Mouse (Mus musculus): ENCODE measurements around the gene Klhl29. TPM values are rescaled to one million over a fixed set of nuclear protein-coding genes. Genes with fewer than 3 reads are reported as not detected.

The Klhl29 gene
- total RNA-seq, 1 experiment, result 0.22 TPM

- TF ChIP-seq ZNF384 (IDR thresholded peaks at IDR 0.05; ENCODE audit: low read depth, low read length), result no peak
- Histone ChIP-seq H3K9me3 (ENCODE audit: control insufficient read depth, insufficient read depth, low read depth, low read length) (no peaks in the 10 kb centered on the region), H3K4me1 (ENCODE audit: control insufficient read depth in 2 of 2, insufficient read depth in 2 of 2, low read length in 2 of 2, poor library complexity in 1 of 2) (no peaks in the 10 kb centered on the region), H3K36me3 (ENCODE audit: control insufficient read depth, insufficient read depth, low read length, poor library complexity, severe bottlenecking) (no peaks in the 10 kb centered on the region), H3K9ac (ENCODE audit: insufficient read depth, low read depth, low read length, poor library complexity, severe bottlenecking) (no peak overlapping the region), H3K4me3 (ENCODE audit: insufficient read depth in 1 of 2, low read depth in 1 of 2, low read length in 2 of 2, poor library complexity in 1 of 2, severe bottlenecking in 1 of 2) (no peak overlapping the region), H3K27ac (ENCODE audit: insufficient read depth, low read depth, low read length, poor library complexity, severe bottlenecking) (no peak overlapping the region)
- in situ Hi-C loops (cut with MboI; ENCODE audit: low sequenced_read_pairs in 2 of 2, unreplicated experiment in 2 of 2), result no loop called here
- DNase-seq (ENCODE audit: low read depth, low spot score), result no peak
Measured at GRCm38 (mm10) chr12:5254246-5254982, 121.1 kb downstream of the Klhl29 start.

DNA sequence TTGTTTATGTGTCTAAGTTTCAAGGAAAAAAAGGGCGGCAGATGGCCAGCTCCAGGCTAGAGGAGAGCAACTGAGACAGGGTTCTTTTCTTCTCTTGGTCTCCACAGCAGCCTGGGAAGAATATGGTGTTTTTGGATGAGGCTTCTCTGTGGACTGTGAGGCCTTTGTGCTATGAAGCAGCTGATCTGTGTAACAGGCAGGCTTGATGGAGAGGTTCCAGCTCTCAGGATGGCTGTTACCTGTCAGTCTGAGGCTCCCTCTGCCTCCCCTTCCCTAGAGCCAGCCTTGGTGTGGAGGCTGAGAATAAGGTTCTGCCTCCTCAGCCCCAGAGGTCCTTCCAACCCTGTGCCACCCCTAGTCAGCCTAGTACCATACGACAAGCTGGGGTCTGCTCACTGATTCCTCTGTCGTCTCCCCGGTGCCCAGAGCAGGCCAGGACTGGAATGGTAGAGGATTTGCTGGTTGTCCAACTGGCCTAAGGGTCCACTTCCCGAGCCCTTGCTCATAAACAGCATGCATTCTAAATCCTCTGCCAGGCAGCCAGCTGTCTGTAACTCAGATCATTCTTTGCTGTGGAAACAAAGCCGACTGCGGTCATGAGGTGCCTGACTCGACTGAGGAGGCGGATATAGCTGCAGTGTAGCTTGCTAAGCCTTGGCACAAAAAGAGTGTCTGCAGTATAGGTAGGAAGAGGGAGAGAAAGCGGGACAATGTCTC is 122.0 kb downstream of the Klhl29 start:
- Histone ChIP-seq H3K27ac (ENCODE audit: insufficient read depth, low read depth, low read length, poor library complexity, severe bottlenecking) (no peak overlapping the region), H3K9ac (ENCODE audit: insufficient read depth, low read depth, low read length, poor library complexity, severe bottlenecking) (no peak overlapping the region), H3K9me3 (ENCODE audit: control insufficient read depth, insufficient read depth, low read depth, low read length) (no peaks in the 10 kb centered on the region), H3K4me1 (ENCODE audit: control insufficient read depth in 2 of 2, insufficient read depth in 2 of 2, low read length in 2 of 2, poor library complexity in 1 of 2) (no peaks in the 10 kb centered on the region), H3K4me3 (ENCODE audit: insufficient read depth in 1 of 2, low read depth in 1 of 2, low read length in 2 of 2, poor library complexity in 1 of 2, severe bottlenecking in 1 of 2) (no peak overlapping the region), H3K36me3 (ENCODE audit: control insufficient read depth, insufficient read depth, low read length, poor library complexity, severe bottlenecking) (no peaks in the 10 kb centered on the region)
- TF ChIP-seq CHD2 (IDR thresholded peaks at IDR 0.05; ENCODE audit: low read depth, low read length) (no peak), ZNF384 (IDR thresholded peaks at IDR 0.05; ENCODE audit: low read depth, low read length) (no peak), MAFK (IDR thresholded peaks at IDR 0.05; ENCODE audit: insufficient read depth, low read depth, low read length) (no peak), ZC3H11A (IDR thresholded peaks at IDR 0.05; ENCODE audit: borderline replicate concordance, low read depth, low read length) (no peak), HCFC1 (IDR thresholded peaks at IDR 0.05; ENCODE audit: borderline replicate concordance, insufficient read depth, low read length) (no peak)
- in situ Hi-C loops (cut with MboI; ENCODE audit: low sequenced_read_pairs in 2 of 2, unreplicated experiment in 2 of 2), result no loop called here
- DNase-seq (ENCODE audit: low read depth, low spot score), result no peak

DNA sequence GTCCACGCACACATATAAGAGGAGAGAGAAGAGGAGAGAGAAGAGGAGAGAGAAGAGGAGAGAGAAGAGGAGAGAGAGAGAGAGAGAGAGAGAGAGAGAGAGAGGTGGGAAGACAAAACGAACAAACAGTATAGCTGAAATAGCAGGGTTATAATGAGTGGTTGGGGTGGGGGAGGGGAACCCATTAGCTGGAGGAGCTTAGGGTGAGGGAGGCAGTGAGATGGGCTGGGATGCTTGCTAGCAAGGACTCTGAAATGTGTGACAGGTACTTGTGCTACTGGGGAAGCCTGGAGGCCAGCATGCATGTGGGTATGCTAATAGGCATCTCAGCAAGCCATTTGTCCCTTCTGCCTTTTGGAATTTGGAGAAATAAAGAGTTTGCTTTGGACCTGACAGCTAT is 122.9 kb downstream of the Klhl29 start:
- H3K4me3 ChIP-seq (ENCODE audit: insufficient read depth in 1 of 2, low read depth in 1 of 2, low read length in 2 of 2, poor library complexity in 1 of 2, severe bottlenecking in 1 of 2), result no peak overlapping the region
- H3K9me3 ChIP-seq (ENCODE audit: control insufficient read depth, insufficient read depth, low read depth, low read length), result no peaks in the 10 kb centered on the region
- H3K4me1 ChIP-seq (ENCODE audit: control insufficient read depth in 2 of 2, insufficient read depth in 2 of 2, low read length in 2 of 2, poor library complexity in 1 of 2), result no peaks in the 10 kb centered on the region
- no peak overlapping the region for H3K9ac ChIP-seq (ENCODE audit: insufficient read depth, low read depth, low read length, poor library complexity, severe bottlenecking)
- no peak overlapping the region for H3K27ac ChIP-seq (ENCODE audit: insufficient read depth, low read depth, low read length, poor library complexity, severe bottlenecking)
- no peaks in the 10 kb centered on the region for H3K36me3 ChIP-seq (ENCODE audit: control insufficient read depth, insufficient read depth, low read length, poor library complexity, severe bottlenecking)
- TF ChIP-seq ZC3H11A (IDR thresholded peaks at IDR 0.05; ENCODE audit: borderline replicate concordance, low read depth, low read length) (no peak), MAFK (IDR thresholded peaks at IDR 0.05; ENCODE audit: insufficient read depth, low read depth, low read length) (no peak), HCFC1 (IDR thresholded peaks at IDR 0.05; ENCODE audit: borderline replicate concordance, insufficient read depth, low read length) (no peak), ZNF384 (IDR thresholded peaks at IDR 0.05; ENCODE audit: low read depth, low read length) (no peak), CHD2 (IDR thresholded peaks at IDR 0.05; ENCODE audit: low read depth, low read length) (no peak)
- in situ Hi-C loops (cut with MboI; ENCODE audit: low sequenced_read_pairs in 2 of 2, unreplicated experiment in 2 of 2), result no loop called here
- DNase-seq (ENCODE audit: low read depth, low spot score), result no peak

DNA sequence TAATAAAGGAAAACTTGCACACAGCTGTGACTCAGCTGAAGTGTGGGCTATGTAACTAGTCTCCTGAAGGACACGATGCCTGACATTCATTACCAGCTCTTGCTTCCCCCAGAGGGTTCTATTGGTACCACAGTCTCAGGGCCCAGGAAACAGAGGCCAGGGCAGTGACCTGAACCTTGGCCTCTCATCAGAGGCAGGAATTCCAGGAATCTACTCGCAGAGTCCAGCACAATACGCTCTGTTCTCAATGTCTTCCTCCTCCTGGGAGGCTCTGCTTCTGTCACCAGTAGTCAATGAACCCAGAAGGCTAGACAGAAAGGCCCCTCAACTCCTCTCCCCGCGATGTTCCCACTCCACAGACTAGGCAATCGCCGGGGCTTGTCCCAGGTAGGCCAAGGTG is 125.4 kb downstream of the Klhl29 start:
- no peak for TF ChIP-seq MAFK (IDR thresholded peaks at IDR 0.05; ENCODE audit: insufficient read depth, low read depth, low read length)
- TF ChIP-seq CHD2 (IDR thresholded peaks at IDR 0.05; ENCODE audit: low read depth, low read length), result no peak
- TF ChIP-seq HCFC1 (IDR thresholded peaks at IDR 0.05; ENCODE audit: borderline replicate concordance, insufficient read depth, low read length), result no peak
- no peak for TF ChIP-seq ZNF384 (IDR thresholded peaks at IDR 0.05; ENCODE audit: low read depth, low read length)
- TF ChIP-seq ZC3H11A (IDR thresholded peaks at IDR 0.05; ENCODE audit: borderline replicate concordance, low read depth, low read length), result no peak
- H3K4me3 ChIP-seq (ENCODE audit: insufficient read depth in 1 of 2, low read depth in 1 of 2, low read length in 2 of 2, poor library complexity in 1 of 2, severe bottlenecking in 1 of 2), result no peak overlapping the region
- DNase-seq (ENCODE audit: low read depth, low spot score), result no peak
- H3K9ac ChIP-seq (ENCODE audit: insufficient read depth, low read depth, low read length, poor library complexity, severe bottlenecking), result no peak overlapping the region
- no peak overlapping the region for H3K27ac ChIP-seq (ENCODE audit: insufficient read depth, low read depth, low read length, poor library complexity, severe bottlenecking)
- H3K9me3 ChIP-seq (ENCODE audit: control insufficient read depth, insufficient read depth, low read depth, low read length), result no peaks in the 10 kb centered on the region
- in situ Hi-C loops (cut with MboI; ENCODE audit: low sequenced_read_pairs in 2 of 2, unreplicated experiment in 2 of 2), result no loop called here
- no peaks in the 10 kb centered on the region for H3K4me1 ChIP-seq (ENCODE audit: control insufficient read depth in 2 of 2, insufficient read depth in 2 of 2, low read length in 2 of 2, poor library complexity in 1 of 2)
- no peaks in the 10 kb centered on the region for H3K36me3 ChIP-seq (ENCODE audit: control insufficient read depth, insufficient read depth, low read length, poor library complexity, severe bottlenecking)

Measured in ES-E14 (cell line).